Mouse (Mus musculus) thymus, postnatal 4 days (tissue): ENCODE results near the gene Rps16.
A peak's percentile ranks its signal among the peaks of the same experiment; 100 is the strongest.

ENCODE experiments used
- DNase-seq: peaks from one replicate; pipeline ENCODE4 v3.0.0; 2021

The Rps16 gene

DNA sequence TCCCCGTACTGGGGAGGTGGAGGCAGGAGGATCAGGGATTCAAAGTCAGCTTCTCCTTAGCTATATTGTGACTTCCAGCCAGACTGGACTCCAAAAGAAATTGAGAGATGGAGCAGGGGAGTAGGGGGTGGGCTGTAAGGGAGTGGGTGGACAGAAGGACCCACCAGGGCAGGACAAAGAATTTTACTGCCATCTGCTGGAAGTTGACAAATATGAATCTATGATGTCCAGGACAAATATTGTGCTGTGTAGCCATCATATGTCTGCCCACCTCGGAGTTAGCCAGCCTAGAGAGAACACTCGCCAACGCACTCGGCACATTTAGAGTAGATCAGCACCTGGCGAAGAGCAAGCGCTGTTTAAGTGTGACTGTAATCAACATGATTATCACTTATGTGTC, 1.9 kb upstream of the Rps16 start:
- DNase-seq, result no peak

DNA sequence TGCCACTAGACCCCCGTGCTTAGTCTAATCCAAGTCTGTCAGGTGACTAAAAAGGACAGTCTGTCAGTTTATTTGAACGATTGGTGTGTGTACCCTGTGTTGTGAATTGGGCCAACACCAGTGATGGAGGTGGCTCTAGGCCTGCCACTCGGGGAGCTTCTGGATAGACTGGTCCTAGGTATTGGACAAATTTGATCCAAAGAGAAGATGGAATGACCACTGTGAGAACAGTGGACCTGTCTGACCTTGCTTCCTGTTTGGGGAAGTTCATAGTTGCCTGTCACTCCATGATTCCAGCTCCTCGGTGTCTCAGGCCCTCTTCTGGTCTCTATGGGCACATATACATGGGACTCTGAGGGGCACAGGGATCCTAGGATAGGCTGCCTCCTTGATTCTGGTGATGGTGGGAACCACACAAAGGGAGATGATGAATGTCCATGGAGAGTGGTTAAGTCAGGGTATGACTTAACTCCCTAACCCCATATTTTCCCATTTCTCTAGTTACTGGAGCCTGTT, 1.3 kb downstream of the Rps16 start:
- DNase-seq, result no peak

DNA sequence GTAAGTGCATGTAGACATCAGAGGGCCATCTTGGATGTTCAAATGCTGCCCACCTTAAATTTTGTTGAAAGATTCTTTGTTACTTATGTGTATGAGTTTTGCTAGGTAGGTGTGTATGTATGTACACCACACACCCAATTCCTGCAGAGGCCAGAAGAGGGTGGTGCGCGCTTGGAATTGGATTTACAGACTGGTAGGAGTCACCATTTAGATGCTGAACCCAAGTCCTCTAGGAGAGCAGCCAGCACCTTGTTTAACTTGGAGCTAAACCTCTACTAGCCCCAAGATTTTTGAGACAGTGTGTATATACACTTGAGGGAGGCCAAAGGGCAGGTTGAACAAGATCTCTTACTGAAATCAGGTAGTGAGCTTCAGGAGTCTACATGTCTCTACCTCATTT, 2.8 kb downstream of the Rps16 start:
- peak; percentile 55 for DNase-seq

DNA sequence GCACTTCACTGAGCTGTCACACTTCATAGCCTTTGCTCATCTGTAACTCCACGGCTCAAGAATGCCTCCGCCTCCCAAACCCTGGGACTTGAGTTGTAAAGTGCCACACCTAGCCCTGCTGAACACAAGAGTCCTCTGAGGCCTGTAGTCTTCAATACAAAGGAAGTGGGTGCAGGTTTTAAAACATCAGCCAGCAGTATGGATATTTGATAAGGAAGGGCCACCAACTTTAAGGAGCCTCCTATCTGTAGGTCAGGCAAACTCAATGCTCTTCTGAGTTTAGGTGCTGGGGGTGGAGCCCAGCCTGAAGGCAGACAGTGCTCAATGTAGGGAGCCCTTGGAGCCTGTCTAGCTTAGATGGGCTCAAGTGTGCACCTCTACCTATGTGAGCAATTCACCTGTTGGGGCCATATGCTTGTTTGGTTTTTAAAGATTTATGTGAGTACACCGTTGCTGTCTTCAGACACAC, 3.7 kb downstream of the Rps16 start:
- no peak for DNase-seq

DNA sequence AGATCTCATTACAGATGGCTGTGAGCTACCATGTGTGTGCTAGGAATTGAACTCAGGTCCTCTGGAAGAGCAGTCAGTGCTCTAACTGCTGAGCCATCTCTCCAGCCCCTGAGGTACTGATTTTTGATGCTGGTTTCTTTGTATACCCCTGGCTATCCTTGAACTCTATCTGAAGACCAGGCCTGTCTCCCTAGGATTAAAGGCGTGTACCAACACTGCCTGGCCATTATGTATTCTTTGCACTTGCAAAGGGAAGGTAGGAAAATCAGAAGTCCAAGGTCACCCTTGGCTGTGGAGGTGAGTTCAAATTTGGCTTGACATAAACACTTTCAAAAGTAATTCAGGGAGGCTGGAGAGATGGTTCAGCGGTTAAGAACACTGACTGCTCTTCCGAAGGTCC, 4.1 kb downstream of the Rps16 start:
- DNase-seq, result no peak

DNA sequence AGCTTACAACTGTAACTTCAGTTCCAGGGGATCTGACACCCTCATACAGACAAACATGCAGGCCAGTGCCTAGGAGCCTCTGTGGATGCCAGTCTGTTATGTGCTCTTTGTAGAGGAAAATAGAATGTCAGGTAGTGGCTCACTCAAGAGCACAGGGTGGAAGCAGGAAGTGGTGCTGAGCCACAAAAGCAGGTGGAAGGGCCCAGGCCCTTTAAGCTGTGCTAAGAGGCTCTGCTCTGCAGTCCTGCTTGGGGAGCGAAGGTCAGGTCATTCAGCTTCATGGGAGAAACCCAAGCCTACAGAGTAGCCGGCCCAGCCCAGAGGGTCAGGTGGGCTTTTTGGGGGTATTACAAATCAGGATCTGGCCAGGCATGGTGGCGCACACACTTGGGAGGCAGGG, 4.8 kb downstream of the Rps16 start:
- DNase-seq, result peak; percentile 64

DNA sequence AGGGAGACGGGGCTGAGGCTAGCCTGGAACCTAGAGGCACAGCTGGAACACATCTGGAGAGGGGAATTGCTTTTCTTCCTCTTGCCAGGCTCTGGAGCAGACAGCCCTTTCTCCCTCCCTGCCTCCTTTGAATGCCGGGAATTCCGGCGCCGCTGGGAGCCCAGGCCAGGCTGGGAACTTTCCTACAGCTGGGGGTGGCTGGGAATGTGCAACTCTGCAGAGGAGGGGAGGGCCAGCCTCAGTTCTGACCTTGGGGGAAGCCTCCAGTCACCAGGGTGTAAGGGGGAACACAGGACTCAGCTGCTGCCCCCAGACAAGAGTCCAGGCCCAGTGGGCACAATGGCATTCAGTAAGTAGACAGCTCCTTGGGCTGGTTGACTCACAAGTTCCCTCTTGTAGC, 6.5 kb downstream of the Rps16 start:
- no peak for DNase-seq

DNA sequence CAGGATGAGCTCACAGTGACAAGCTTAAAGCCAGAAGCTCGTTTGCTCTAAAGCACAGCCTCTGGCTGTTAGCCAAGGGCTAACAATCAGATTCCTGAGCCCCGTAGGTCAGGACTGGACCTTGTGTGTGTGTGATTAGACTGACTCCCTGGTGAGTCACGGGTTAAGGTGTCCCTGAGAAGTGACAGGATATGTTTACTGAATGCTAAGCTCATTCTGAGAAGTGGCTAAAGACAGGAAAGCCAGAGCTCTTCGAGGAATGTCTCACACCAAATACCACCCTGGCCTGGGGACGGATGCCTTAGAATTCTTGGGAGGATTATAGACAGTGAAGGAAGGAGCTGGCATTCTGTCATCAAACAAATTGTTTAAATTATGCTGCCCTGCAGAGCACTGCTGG, 7.5 kb downstream of the Rps16 start:
- no peak for DNase-seq

DNA sequence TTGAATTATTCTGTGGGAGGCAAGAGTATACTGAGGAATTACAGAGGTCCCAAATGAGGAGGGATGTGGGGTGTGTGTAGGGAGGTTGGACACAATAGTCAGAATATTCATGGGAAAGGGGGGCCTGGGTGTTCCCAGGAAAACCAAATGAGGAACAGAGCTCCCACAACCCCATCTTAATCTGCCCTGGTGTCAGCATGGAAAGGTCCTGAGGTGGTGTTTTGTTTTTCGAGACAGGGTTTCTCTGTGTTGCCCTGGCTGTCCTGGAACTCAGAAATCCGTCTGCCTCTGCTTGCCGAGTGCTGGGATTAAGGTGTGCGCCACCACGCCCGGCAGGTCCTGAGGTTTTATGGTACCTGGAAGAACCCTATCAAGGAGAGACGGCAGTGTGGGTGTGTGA, 8.0 kb downstream of the Rps16 start:
- DNase-seq, result no peak

DNA sequence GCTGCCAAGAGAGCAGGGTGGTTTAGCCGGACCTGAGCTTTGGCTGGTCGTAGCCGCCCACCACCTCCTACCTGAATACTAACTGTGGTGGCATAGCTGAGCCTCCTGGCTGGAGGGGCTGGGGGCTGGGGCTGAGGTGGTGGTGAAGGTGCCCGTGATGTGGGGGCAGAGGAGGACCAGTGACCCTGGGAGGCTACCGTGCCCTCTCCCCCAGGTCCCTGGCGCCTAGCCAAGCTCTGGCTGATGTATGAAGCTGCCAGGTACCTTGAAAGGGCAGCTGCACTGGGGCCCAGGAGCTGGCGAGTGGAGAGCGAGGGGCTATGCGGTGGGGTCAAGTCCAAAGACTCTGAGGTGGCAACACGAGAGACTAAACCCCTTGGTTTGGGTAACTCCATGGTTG, 9.4 kb downstream of the Rps16 start:
- no peak for DNase-seq

DNA sequence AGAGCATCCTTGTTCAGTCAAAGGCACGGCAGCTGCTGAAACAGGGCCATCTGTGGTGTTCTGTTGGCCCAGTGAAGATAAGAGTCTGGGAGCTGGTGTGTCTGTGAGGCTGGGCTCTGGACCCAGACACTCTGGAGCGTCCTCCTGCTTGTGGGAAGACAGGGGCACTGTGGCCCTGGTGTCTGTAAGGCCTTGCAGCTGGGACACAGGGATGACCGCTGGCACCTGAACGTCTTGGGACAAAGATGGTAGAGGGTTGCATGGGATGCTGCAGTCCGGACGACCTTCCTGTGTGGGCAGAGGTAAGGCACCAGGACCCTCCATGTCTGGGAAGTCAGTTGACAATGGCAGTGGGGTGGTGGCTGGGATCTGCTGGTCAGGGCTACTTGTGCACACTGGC, 9.8 kb downstream of the Rps16 start:
- no peak for DNase-seq

DNA sequence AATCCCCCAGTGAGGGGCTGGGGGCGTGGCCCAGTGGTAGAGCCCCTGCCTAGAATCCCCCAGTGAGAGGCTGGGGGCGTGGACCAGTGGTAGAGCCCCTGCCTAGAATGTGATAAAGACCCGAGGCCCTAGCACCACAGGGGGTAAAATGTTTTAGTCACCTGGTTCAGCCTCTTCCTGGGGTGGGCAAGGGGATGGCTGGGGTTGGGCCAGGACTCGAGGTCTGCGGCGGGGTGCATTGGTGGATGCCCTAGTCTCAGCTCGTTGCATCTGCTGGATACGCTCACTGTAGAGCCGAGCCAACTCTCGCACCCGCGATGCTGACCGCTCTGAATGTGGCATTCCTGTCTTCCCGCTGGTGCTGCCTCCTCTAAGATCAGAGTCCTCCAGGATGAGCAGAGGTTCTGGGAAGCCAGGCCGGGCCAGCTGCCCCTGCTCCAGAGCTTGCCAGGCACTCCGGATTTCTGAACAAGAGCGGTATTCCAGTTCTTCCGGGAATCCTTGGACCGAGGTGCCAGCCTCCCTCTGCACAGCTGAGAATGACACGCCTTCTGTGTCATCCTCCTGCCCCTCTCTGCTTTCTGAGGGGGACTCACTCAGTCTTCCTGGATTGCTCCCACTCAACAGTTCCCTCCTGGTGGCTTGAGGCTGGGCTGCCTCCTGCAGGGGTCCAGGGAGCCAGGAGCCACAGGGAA, 11.3 kb downstream of the Rps16 start:
- DNase-seq, result no peak

DNA sequence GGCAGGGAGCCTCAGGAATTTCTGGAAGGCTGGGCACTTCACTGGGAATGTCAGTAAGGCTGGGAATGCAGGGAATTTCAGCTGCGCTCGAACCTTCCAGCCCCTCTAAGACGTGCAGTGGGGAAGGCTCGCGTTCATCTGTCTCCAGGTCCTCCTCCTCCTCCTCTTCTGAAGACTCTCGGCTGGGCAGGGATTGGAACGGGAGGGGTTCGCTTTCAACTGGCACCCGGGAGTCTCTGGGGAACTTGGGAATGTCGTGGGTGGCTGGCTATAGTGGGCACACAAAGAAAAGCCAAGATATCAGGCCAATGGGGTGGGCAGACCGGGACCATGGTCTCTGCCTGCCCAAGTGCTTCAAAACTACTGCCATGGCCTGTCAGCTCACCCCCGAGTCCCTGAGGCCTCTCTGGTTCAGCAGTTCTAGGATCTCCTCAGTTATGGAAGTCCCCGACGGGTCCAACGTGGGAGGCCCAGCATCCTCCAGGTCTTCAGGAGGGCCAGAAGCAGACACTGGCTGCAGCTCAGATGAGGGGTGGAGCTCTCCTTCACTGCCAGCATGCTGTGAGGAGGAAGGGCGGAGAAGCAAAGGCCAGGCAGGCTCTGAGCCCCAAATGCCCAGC, 12.1 kb downstream of the Rps16 start:
- DNase-seq, result no peak

DNA sequence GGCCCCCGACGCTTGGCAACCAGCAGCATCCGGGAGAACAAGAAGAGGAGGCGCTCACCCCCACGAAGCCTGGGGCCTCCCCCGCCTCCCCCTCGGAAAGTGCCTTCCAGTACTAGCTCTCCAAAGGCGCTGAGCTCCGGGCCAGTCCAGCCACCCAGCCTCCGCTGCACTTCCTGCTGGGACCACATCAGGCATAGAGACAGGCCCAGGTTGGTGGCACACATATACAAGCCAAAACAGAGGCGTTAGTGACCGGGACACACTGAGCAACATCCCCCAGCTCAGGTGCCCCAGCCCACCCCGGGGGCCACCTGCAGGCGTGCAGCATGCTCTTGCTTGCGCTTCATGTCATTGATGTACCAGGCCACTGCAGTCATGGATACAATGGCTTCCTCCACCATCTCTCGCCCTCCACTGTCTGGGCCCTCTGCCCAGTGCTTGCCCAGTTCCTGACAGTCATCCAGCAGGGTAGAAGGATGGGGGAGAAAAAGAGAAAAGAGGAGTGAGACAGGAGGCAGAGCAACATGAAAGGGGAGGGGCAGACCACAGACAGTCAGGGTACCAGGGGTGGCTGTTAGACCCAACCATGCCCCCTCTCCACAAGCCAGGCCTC, 17.3 kb downstream of the Rps16 start:
- DNase-seq, result no peak

DNA sequence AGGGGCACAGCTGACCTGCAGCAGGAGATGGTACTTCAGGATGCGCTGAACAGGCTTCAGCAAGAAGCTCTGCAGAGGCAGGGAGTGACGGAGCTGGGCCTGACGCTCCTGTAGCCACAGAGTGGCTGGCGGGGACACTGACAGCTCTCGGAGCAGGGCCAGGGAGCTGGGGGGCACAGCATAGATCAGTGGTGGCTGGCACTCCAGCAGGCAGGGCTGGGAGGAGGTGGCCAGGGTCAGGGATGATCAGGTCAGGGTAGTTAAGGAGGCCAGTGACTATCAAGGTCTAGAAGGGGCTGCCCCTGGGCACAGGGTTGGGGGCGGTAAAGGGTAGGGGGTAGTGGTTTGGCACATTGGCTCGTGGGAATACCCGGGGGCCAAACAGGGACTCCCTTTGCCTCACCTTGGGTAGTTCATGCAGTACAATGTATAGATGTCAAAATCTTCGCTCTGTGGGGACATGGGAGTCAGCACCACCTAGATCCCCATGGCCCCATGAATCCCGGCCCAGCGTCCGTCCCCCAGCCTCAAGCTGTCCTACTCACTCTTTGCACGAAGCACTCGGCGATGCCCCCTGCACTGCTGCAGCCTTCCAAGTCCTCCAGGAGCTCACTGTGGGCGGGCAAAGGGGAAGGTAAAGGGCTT, 17.9 kb downstream of the Rps16 start:
- DNase-seq, result no peak

DNA sequence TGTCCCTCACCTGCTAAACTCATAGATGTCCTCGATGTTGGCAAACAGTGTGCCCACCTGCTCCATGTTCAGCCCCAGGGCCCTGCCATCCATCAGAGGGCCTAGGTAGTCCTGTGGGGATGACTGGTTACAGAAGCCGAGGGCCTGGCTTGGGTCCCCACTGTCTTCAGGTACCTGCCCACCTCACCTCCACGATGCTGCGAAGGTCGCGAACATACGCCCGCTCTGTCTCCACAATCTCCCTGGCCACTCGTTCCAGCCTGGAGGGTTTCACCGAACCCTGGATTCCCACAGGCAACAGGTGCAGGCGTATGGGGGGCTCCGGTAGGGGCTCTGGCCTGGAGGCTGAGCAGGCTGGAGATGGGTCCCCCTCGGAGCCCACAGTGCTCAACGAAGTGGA, 19.6 kb downstream of the Rps16 start:
- no peak for DNase-seq

DNA sequence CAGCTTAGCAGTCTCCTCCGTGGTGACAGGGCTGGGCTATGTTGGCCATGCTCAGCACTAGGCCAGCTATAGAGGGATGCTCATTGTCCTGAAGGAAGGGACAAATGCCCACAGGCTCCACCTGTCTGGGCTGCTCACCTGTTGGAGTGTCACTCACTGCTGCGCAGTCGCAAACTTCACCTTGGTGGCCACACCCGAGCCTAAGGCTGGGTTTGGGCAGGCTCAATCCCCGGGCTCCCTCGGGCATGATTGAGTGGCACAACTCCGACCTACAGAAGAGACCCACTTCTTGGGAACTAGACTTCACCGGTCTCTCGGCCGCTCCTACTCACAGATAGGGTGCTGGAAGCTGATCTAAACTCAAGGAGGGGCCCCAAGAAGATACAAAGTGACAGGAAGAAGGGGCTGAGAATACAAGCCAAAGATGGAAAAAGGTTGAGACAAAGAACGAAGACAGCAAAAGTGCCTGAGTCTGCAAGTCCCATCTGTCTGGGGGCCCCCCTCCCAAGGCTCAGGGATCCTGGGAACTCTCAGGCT, 20.6 kb downstream of the Rps16 start:
- DNase-seq, result peak; percentile 58

DNA sequence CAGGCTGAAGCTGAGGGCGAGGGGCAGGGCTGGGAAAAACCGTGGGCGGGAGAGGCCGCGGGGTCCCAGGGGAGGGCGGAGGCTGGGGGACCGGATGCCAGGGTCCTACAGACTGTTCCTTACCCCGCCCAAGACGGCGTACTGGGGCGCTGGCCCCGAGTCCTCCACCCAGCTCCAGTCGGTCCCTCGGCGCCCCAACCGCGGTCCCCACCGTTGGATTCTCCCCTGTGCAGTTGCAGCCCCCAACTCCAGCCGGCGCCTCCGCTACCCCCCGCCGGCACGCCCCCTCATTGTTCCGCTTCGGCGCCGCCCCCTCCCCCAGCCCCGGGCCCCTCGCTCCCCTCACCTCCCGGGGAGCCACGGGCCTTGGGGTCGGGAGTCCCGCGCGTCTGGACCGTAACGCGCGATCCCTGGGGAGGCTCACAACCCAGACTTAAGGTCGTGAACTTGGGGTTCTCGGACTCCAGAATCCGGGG, 21.1 kb downstream of the Rps16 start:
- DNase-seq, result peak; percentile 86

DNA sequence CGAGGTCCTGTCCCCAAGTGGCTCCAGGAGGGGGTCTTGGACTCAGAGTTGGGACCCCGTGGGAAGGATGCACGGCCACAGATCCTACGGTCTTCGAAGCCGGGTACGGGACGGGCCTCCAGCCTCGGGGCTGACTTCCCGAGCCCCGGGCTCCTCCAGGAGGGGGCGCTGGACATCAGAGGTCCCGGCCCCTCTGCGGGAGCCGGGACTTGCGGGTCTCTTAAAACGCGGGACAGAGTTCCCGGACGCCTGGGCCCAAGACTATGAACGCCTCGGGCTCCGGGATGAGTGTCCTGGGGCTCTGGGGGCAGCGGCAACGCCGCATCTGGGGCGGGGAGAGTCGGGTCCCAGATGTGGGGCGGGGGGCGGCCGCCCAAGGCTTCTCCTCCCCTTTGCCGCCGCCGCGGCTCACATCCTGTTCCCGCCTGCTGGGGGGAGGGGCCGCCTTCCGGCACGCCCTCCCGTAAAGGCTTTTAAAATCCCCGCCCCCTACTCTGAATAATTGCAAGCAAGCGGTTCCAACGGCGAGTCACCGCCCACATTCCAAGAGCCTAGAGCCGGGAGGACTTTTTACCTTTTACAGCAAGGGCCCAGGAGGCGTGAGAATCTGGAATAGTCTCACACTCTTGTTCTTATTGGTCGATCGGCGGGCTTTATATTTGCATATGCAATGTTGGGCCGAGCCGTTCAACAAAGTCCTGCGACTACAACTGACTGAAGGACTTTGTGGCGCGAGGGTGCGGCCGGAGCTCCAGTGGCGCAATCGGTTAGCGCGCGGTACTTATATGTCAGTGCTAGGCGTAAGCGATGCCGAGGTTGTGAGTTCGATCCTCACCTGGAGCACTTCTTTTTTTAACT, 22.0 kb downstream of the Rps16 start, which contains the start of gene Plekhg2:
TSS of gene Plekhg2 (minus strand) at position 349 of the 858 bp plus-strand sequence.
- peak; percentile 97 for DNase-seq

DNA sequence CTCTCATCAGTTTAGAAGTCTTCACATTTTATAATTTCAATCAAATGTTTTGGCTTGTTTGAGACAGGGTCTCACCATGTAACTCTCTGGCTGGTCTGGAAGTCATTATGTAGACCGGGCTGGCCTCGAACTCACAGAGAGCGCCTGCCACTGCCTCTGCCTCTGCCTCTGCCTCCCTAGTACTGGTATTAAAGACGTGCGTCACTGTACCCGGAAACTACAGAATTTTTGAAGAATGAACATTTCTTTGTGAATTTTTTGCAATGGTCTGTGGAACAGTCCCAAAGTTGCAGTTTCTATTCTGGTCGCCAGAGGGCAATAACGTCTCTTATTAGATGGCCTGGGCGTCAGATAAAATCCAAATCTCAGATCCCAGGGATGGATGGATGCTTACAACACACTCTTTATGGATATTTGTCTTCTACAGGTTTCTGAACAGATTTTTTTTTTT, 22.7 kb downstream of the Rps16 start:
- peak; percentile 85 for DNase-seq

DNA sequence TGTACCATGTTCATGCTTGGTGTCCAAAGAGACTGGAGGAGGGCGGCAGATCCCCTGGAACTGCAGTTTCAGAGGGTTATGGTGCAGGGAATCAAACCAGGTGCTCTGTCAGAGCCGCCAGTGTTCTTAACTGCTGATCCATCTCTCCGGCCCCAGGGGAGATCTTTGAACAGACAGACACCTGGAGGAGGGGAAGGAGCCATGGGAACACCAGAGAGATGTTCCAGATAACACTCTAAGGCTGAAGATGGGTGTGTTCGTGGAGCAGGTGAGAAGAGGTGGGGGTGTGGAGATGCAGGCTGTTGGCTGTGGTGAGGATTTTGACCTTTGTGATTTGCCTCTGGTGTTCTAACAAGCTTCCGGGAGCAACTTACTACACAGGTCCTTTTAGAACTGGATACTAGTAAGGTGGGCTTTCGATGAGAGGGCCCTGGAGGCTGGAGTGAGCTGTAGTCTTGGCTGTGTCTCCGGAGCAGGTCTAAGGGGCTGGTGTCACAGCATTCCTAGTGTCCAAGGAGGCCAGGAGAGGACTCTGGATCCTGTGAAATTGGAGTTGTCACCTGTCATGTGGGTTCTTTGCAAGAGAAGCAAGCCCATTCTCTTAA, 23.5 kb downstream of the Rps16 start:
- no peak for DNase-seq

DNA sequence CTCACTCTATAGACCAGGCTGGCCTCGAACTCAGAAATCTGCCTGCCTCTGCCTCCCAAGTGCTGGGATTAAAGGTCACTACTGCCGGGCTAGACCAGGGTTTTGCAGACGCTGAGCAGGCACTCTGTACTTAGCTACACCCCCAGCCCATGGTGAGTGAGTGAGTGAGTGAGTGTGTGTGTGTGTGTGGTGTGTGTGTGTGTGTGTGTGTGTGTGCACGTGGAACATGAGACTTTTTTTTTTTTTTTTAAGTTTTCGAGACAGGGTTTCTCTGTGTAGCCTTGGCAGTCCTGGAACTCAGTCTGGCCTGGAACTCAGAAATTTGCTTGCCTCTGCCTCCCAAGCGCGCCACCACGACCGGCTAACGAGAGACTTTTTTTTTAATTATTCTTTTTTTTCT, 24.2 kb downstream of the Rps16 start:
- DNase-seq, result no peak
